Mouse (Mus musculus): ENCODE measurements around the gene Acap2. TPM values are rescaled to one million over a fixed set of nuclear protein-coding genes. Genes with fewer than 3 reads are reported as not detected.

Gene Acap2
- total RNA-seq (2012; rRNA removed) (28.9 and 31.5 TPM in 2 replicates), total RNA-seq (2014; rRNA removed) (47.4 and 54.5 TPM in 2 replicates), polyA plus RNA-seq (2012; ENCODE audit: insufficient read length, low read depth) (35.0 and 36.9 TPM in 2 replicates)

GRCm38 (mm10) chr16:31200790-31201567, at the start of gene Acap2:
TSS of gene Acap2 (minus strand) at chr16:31201245.
- in situ Hi-C loops (cut with MboI; ENCODE audit: low pct_ligation_motif_present, low pct_unique_long_range_greater_than_20kb, low sequenced_read_pairs), result no loop called here
- Histone ChIP-seq H3K27ac (ENCODE audit: insufficient read depth, low read depth) (peak within 1 kb of the TSS; percentile 64), H3K4me2 (ENCODE audit: insufficient read depth, low read depth, poor library complexity, severe bottlenecking) (peak within 1 kb of the TSS; percentile 98), H3K27me3 (replicated peaks) (no peaks in the 10 kb centered on the region), H3K4me1 (ENCODE audit: control insufficient read depth in 1 of 2, insufficient read depth in 2 of 2) (peaks cover 12 to 48% of the 10 kb centered on the region in 2 experiments; a peak in 3 of 4 replicates), H3K9ac (ENCODE audit: insufficient read depth, low read depth) (peak within 1 kb of the TSS; percentile 81), H3K4me3 (replicated peaks in 1 of 3; ENCODE audit: low read depth in 2 of 3, low read length in 2 of 3, poor library complexity in 1 of 3) (peak within 1 kb of the TSS; percentile 83 to 87 (median 84)), H3K36me3 (replicated peaks in 1 of 2; ENCODE audit: control insufficient read depth in 1 of 2, insufficient read depth in 1 of 2, low read length in 1 of 2) (peaks cover 0 to 11% of the 10 kb centered on the region in 2 experiments), H3K79me2 (replicated peaks; ENCODE audit: control insufficient read depth, extremely low read depth, insufficient read depth, poor library complexity, severe bottlenecking) (peaks cover 28% of the 10 kb centered on the region), H3K9me3 (replicated peaks; ENCODE audit: low read length) (no peaks in the 10 kb centered on the region)
- TF ChIP-seq ELF1 (IDR thresholded peaks at IDR 0.05; ENCODE audit: low read depth, low read length) (peak; percentile 96), RAD21 (IDR thresholded peaks at IDR 0.05; ENCODE audit: low read depth, low read length) (no peak), JUND (conservative IDR thresholded peaks at IDR 0.05; ENCODE audit: low read depth, low read length) (no peak; the same call in 1 of the 2 replicates), MAZ (IDR thresholded peaks at IDR 0.05; ENCODE audit: low read depth, low read length) (peak; percentile 90; the same call in 1 of the 2 replicates), USF2 (conservative IDR thresholded peaks at IDR 0.05; ENCODE audit: low read depth, low read length) (peak; percentile 70), UBTF (IDR thresholded peaks at IDR 0.05; ENCODE audit: low read depth, low read length) (0 out of 2 replicates have a peak, but pooled peaks have one; percentile 47), HCFC1 (IDR thresholded peaks at IDR 0.05; ENCODE audit: low read depth, low read length) (peak; percentile 76), CTCF (conservative IDR thresholded peaks at IDR 0.05 in 1 of 2, IDR thresholded peaks at IDR 0.05 in 1 of 2; ENCODE audit: low read depth in 2 of 2, low read length in 2 of 2) (no peak), USF1 (IDR thresholded peaks at IDR 0.05; ENCODE audit: low read depth, low read length) (peak; percentile 90), MEF2A (IDR thresholded peaks at IDR 0.05; ENCODE audit: borderline replicate concordance, low read depth, low read length) (no peak; the same call in none of the 2 replicates), SMC3 (IDR thresholded peaks at IDR 0.05; ENCODE audit: low read depth, low read length) (no peak), JUN (IDR thresholded peaks at IDR 0.05; ENCODE audit: insufficient read depth, low read depth, low read length) (no peak), KAT2A (IDR thresholded peaks at IDR 0.05; ENCODE audit: insufficient replicate concordance, low read length) (peak; percentile 61; the same call in 1 of the 2 replicates), MYC (IDR thresholded peaks at IDR 0.05; ENCODE audit: low read depth, low read length) (no peak), ZKSCAN1 (IDR thresholded peaks at IDR 0.05; ENCODE audit: borderline replicate concordance, low read depth, low read length) (no peak), E2F4 (IDR thresholded peaks at IDR 0.05; ENCODE audit: insufficient replicate concordance, low read depth, low read length) (no peak), TBP (conservative IDR thresholded peaks at IDR 0.05; ENCODE audit: low read depth, low read length) (peak; percentile 97), EP300 (IDR thresholded peaks at IDR 0.05; ENCODE audit: low read length) (no peak), IRF4 (IDR thresholded peaks at IDR 0.05; ENCODE audit: low read depth, low read length) (peak; percentile 68; the same call in 1 of the 2 replicates), MAFK (IDR thresholded peaks at IDR 0.05; ENCODE audit: insufficient replicate concordance, low read length) (no peak), GABPA (IDR thresholded peaks at IDR 0.05; ENCODE audit: insufficient replicate concordance, low read depth, low read length) (no peak), ETS1 (conservative IDR thresholded peaks at IDR 0.05; ENCODE audit: low read depth, low read length) (peak; percentile 42), CHD1 (IDR thresholded peaks at IDR 0.05; ENCODE audit: low read depth, low read length) (0 out of 2 replicates have a peak, but pooled peaks have one; percentile 49), ZNF384 (IDR thresholded peaks at IDR 0.05; ENCODE audit: low read depth, low read length) (no peak; the same call in 1 of the 2 replicates), ZC3H11A (IDR thresholded peaks at IDR 0.05; ENCODE audit: low read depth, low read length) (no peak), BHLHE40 (IDR thresholded peaks at IDR 0.05; ENCODE audit: low read depth, low read length) (peak; percentile 52), POLR2A (IDR thresholded peaks at IDR 0.05; ENCODE audit: low read depth, low read length) (peak; percentile 94), RCOR1 (conservative IDR thresholded peaks at IDR 0.05; ENCODE audit: low read depth, low read length) (no peak), TCF12 (IDR thresholded peaks at IDR 0.05; ENCODE audit: low read depth, low read length) (peak; percentile 83), ZMIZ1 (IDR thresholded peaks at IDR 0.05; ENCODE audit: low read depth, low read length) (peak; percentile 75), PAX5 (IDR thresholded peaks at IDR 0.05; ENCODE audit: low read length) (no peak), NRF1 (IDR thresholded peaks at IDR 0.05; ENCODE audit: low read depth, low read length) (peak; percentile 90), CHD2 (IDR thresholded peaks at IDR 0.05; ENCODE audit: low read length) (peak; percentile 90), NELFE (IDR thresholded peaks at IDR 0.05; ENCODE audit: low read depth, low read length) (peak; percentile 92), MAX (IDR thresholded peaks at IDR 0.05; ENCODE audit: low read length) (peak; percentile 54), POLR2AphosphoS2 (IDR thresholded peaks at IDR 0.05; ENCODE audit: low read depth, low read length) (peak; percentile 85; the same call in 1 of the 2 replicates), SIN3A (IDR thresholded peaks at IDR 0.05; ENCODE audit: low read length) (peak; percentile 91), MXI1 (IDR thresholded peaks at IDR 0.05; ENCODE audit: low read depth, low read length) (peak; percentile 98)
- peak; percentile 98 for DNase-seq (ENCODE audit: extremely low read depth)
- dilution Hi-C loops (cut with MboI; ENCODE audit: extremely low pct_ligation_motif_present, extremely low pct_unique_long_range_greater_than_20kb, low sequenced_read_pairs), result no loop called here

Data from CH12.LX (cell line).